Mouse (Mus musculus) bone marrow, adult 2 months (tissue): Measurements from ENCODE around the gene Hyal6. TPM values are rescaled to one million over a fixed set of nuclear protein-coding genes. Genes with fewer than 3 reads are reported as not detected.

Experiments
- H3K27ac ChIP-seq: fragments of 200-500 bp; 2 replicates; pipeline ENCODE4 v1.5.1; 2012; ENCODE audit warnings: low read depth, mild to moderate bottlenecking, control low read depth, inconsistent platforms, low read length; ENCODE audit not compliant: control insufficient read depth, poor library complexity, insufficient read depth
- H3K4me1 ChIP-seq: fragments of 200-500 bp; 2 replicates; pipeline ENCODE4 v1.6.1; 2011; ENCODE audit warnings: low read length; ENCODE audit not compliant: control insufficient read depth, insufficient read depth
- H3K4me3 ChIP-seq: fragments of 200-500 bp; replicated peaks from 2 replicates; pipeline ENCODE3; 2011; ENCODE audit warnings: mild to moderate bottlenecking, low read depth, low read length, control low read depth; ENCODE audit not compliant: control insufficient read depth
- CTCF ChIP-seq: fragments of 200-500 bp; IDR thresholded peaks from 2 replicates; pipeline ENCODE4 v1.5.1; 2011; ENCODE audit warnings: low read length, control low read depth; ENCODE audit not compliant: control insufficient read depth, insufficient read depth
- POLR2A ChIP-seq: fragments of 200-500 bp; IDR thresholded peaks from 2 replicates; pipeline ENCODE4 v1.6.1; 2011; ENCODE audit warnings: low read depth, mild to moderate bottlenecking, control low read depth, low read length, borderline replicate concordance; ENCODE audit not compliant: control insufficient read depth
- WGBS: fragments of 180-500 bp; shearing (Covaris S2); methylation state at CpG from one replicate; pipeline ENCODE4 v1.1.7; 2018; 5-methylcytosine and 5-hydroxymethylcytosine counted together
- polyA plus RNA-seq: library from polyadenylated mRNA; stranded (reverse); fragments of >200 nt; gene quantifications from 2 replicates; pipeline ENCODE4 v1.2.4, GENCODE M21; 2011; ENCODE audit warnings: low replicate concordance; ENCODE audit not compliant: missing spikeins, insufficient read depth, insufficient read length

The Hyal6 gene
- not detected in 2 replicates for polyA plus RNA-seq

DNA sequence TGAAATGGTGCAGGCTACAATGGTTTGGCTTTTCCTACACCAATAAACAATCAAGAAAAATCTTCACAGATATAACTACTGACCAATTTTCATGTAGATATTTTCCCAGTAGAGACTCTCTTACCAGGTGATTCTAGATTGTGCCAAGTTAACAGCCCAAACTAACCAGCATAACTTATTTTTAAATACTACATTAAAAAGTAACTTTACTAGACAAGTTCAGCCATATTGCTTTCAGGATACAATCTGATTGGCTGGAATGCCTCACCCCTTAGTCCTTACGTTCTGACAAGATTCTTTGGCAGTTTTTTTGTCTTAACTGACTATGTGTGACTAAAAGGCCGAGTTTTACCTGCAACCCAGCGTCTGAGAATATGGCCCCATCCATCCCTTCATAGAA lies at the start of gene Hyal6:
TSS of gene Hyal6 (plus strand) at position 301 of the 400 bp plus-strand sequence.
- Histone ChIP-seq H3K4me1 (no peaks in the 10 kb centered on the region), H3K27ac (no peak within 1 kb of the TSS), H3K4me3 (no peak within 1 kb of the TSS)
- 67% methylated on average over 3 of the region's 3 CpGs for WGBS
- TF ChIP-seq POLR2A = no peak
- TF ChIP-seq CTCF = no peak

DNA sequence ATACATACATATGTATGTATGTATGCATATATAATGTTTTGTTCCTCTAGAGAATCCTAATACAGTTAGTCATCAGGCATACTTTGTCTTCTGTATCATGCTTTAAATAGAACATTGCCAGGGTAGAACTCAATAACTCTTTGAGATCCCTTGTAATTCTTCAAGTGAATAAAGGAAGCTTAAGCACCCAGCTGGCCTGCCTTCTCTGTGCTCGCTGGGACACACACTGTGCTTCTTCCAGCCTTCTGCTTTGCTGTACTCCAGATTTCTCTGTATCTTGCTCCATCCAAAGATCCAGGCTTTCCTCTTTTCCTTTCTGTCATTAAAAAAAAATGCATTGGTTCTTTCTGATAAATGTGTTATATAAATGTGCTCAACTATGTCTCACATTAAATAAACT lies 45.2 kb upstream of the Hyal6 start:
- 69% methylated on average over 1 of the region's 1 CpGs for WGBS
- Histone ChIP-seq H3K4me3 (no peak overlapping the region), H3K4me1 (no peaks in the 10 kb centered on the region), H3K27ac (no peak overlapping the region)
- TF ChIP-seq POLR2A (no peak), CTCF (no peak)

DNA sequence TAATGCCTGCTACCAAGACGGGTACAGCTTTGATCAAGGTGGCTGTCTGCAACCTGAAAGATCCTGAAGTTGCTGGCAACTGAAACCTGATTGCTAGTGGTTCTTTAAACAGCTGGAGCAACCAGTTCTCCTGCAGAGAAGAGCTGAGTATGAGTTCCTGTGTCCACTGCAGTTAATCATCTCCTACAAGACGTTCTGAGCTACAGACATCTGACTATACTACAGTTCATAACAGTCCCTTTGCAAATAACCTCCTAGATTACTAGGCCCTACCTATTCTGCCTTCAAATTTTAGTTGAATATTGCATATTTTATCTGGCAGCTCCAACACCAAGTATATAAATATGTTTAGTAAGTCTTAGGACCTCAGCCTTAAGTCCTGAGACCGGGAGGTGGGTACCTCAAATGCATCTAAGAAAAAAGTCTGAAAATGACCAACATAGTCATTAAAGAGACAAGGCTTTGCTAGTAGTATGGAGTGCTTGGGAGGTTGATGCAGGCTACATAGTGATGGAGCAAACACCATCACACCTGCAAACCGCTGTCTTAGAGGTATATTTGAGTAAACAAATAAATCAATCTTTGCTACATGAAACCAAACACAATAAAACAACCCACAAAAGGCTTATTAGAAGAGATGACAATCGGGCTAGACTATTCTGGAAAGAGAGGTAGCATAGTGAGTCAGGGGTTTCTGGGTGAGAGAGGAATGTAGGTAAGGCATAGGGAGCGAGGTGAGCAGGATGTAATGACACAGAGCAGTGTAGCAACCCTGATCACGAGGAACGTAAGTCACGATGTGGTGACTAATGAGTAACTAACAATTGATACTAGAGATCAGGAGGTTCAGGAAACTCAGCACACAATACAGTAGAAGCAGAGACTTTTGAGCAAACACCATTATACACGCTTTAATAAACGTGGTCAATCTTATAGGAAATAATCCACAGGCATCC lies 38.3 kb upstream of the Hyal6 start:
- WGBS = 77% methylated on average over 11 of the region's 11 CpGs
- no peak for TF ChIP-seq CTCF
- no peak for TF ChIP-seq POLR2A
- Histone ChIP-seq H3K4me3 (no peak overlapping the region), H3K4me1 (no peaks in the 10 kb centered on the region; the same call in 1 of the 2 replicates), H3K27ac (no peak overlapping the region)

DNA sequence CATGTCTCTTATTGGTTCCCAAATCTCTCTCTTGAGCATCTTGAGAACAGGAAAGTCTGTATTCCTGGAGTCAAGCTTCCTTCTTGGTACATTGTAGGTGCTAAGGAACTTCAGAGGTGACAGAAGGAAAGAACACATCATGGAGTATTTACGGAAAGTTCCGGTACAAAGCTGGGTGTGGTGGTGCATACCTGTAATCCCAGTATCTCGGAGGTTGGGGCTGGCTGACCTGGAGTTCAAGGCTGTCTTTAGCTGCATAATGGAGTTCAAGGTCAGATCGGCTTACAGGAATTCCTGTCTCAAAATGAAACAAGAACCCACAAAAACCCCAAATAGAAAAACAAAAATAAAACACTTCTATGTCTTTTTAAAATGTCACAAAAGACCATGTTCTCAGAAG lies 36.9 kb upstream of the Hyal6 start:
- WGBS = 81% methylated on average over 4 of the region's 4 CpGs
- no peak overlapping the region for H3K4me3 ChIP-seq
- no peak for TF ChIP-seq CTCF
- TF ChIP-seq POLR2A = no peak
- H3K4me1 ChIP-seq = no peaks in the 10 kb centered on the region; the same call in 1 of the 2 replicates
- H3K27ac ChIP-seq = no peak overlapping the region

DNA sequence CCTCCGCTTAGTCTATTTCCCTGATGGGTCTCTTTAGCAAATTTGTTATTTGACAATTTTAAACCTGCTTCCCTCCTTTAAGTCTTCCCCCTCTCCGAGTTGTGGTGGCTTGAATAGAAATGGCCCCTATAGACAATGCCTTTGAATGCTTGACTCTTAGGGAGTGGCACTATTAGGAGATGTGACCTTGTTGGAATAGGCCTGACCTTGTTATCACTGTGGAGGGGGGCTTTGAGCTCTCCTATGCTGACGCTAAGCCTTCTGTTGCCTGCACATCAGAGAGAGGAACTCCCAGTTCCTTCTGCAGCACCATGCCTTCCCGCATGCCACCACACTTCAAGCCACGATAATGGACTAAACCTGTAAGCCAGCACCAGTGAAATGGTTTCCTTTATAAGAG lies 35.8 kb upstream of the Hyal6 start:
- Histone ChIP-seq H3K4me1 (no peaks in the 10 kb centered on the region; the same call in 1 of the 2 replicates), H3K27ac (no peak overlapping the region), H3K4me3 (no peak overlapping the region)
- no peak for TF ChIP-seq CTCF
- TF ChIP-seq POLR2A = no peak
- 81% methylated on average over 5 of the region's 5 CpGs for WGBS

DNA sequence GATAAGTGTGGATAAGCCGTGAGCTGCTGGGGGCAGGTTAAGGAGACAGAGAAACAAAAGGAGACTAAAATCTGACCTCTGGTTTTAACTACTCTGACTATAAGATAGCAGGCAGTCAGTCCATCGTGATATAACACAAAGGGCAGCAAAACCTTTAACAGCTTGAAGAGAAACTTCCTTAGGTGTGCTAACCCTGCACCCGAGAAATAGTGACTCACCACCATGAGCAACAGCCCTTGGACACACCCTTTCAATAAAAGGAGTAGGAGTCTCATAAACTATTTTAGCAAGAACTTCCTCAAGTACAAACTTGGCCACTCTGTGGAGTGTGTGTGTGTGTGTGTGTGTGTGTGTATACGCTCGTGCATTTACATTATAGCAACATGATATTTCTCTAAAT lies 26.0 kb upstream of the Hyal6 start:
- Histone ChIP-seq H3K4me3 (no peak overlapping the region), H3K27ac (no peak overlapping the region), H3K4me1 (no peaks in the 10 kb centered on the region)
- TF ChIP-seq POLR2A = no peak
- no peak for TF ChIP-seq CTCF
- WGBS = 71% methylated on average over 5 of the region's 5 CpGs

DNA sequence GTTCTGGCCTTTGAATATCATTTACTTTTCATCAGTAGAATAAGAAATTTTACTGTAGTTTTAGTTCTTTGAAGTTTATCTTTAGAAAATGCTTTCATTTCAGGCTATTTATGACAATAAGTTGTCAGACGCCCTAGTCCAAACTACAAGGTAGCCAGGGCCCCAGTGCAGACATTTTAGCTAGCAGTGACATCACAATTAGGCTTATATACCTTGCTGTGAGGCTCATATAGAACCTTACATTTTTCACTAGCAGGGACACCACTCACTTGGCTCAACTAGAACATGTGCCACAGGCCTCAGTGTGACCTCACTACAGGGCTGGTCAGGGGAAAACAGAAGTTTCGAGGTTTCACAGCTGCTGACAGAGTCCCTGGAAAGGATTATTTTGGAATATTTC lies 25.5 kb upstream of the Hyal6 start:
- Histone ChIP-seq H3K4me1 (no peaks in the 10 kb centered on the region), H3K27ac (no peak overlapping the region), H3K4me3 (no peak overlapping the region)
- 60% methylated on average over 2 of the region's 2 CpGs for WGBS
- TF ChIP-seq POLR2A (no peak), CTCF (no peak)

DNA sequence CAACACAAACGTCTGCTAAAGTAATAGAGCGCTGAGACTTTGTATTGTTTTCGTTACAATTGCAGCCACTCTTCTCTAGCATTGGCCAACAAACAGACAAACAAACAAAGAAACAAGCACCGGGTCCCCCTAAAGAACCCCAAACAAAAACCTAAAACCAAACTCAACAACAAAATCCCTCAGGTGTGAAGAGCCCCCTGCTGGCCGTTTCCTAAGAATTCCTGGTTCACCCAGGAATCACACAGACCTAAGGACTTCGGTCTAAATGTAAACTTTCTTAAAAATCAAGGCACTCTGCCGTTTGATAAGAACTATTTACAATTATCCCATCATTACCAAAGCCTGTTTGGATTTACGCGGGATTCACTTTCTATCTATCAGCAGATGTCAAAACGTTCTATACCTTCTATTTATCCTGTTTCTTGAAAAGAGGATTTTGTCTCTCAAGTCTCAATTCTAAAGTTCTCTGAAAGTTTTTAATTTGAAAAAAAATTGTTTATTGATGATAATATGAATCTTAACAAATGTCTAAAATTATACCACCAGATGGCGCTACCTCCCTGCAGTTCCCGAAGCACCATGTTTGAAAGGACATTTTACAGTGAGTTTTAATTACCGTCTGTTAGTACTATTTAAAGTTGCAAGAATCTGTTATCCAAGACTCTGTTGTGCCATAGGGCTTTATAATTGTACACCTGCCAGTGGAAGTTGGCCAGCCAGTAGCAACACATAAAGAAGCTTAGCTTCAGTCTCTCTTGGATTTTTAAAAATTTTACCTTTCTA lies 11.5 kb upstream of the Hyal6 start:
- no peak overlapping the region for H3K27ac ChIP-seq
- 28% methylated on average over 13 of the region's 13 CpGs for whole genome bisulfite sequencing
- H3K4me1 ChIP-seq = no peaks in the 10 kb centered on the region
- no peak for TF ChIP-seq POLR2A
- peak; percentile 33; the same call in 1 of the 2 replicates for TF ChIP-seq CTCF
- no peak overlapping the region for H3K4me3 ChIP-seq
